Mouse (Mus musculus) intestine, postnatal 0 days (tissue): ENCODE data around the gene Pafah2. TPM values are rescaled to one million over a fixed set of nuclear protein-coding genes. Genes with fewer than 3 reads are reported as not detected.

Experiments
- ATAC-seq: fragments of 200-750 bp; cut with Nextera tagmentation; 2 replicates; pipeline ENCODE4 v1.8.0; 2017; ENCODE audit warnings: mild to moderate bottlenecking, moderate TSS enrichment, moderate library complexity
- H3K27ac ChIP-seq: fragments of 300-500 bp; sonication (generic); 2 replicates; pipeline ENCODE4 v1.5.1; 2014; ENCODE audit warnings: mild to moderate bottlenecking, low read depth, low read length, moderate library complexity
- H3K27me3 ChIP-seq: fragments of 300-500 bp; sonication (generic); replicated peaks from 2 replicates; pipeline ENCODE4 v1.6.1; 2014; ENCODE audit warnings: low read length, mixed read lengths; ENCODE audit not compliant: control insufficient read depth, insufficient read depth
- H3K36me3 ChIP-seq: fragments of 300-500 bp; sonication (generic); 2 replicates; pipeline ENCODE4 v1.6.1; 2014; ENCODE audit warnings: mild to moderate bottlenecking, moderate library complexity; ENCODE audit not compliant: control insufficient read depth, insufficient read depth
- H3K4me1 ChIP-seq: fragments of 300-500 bp; sonication (generic); replicated peaks from 2 replicates; pipeline ENCODE4 v1.6.1; 2014; ENCODE audit warnings: antibody characterized with exemption, low read length, mixed read lengths; ENCODE audit not compliant: control insufficient read depth, insufficient read depth
- H3K4me2 ChIP-seq: fragments of 300-500 bp; sonication (generic); replicated peaks from 2 replicates; pipeline ENCODE4 v1.6.1; 2014; ENCODE audit warnings: low read depth, mild to moderate bottlenecking, moderate library complexity
- H3K4me3 ChIP-seq: fragments of 300-500 bp; sonication (generic); 2 replicates; pipeline ENCODE4 v1.5.1; 2014; ENCODE audit warnings: low read depth, low read length
- H3K9ac ChIP-seq: fragments of 300-500 bp; sonication (generic); 2 replicates; pipeline ENCODE4 v1.6.1; 2014; ENCODE audit warnings: mild to moderate bottlenecking, low read depth, low read length
- H3K9me3 ChIP-seq: fragments of 300-500 bp; sonication (generic); 2 replicates; pipeline ENCODE4 v1.6.1; 2016; ENCODE audit warnings: mixed run types; ENCODE audit not compliant: control insufficient read depth
- CTCF ChIP-seq: sonication (generic); IDR thresholded peaks from 2 replicates; pipeline ENCODE4 v1.5.1; 2016; ENCODE audit warnings: low read depth, mild to moderate bottlenecking, control low read depth, antibody characterized with exemption, moderate library complexity
- WGBS: fragments of 180-500 bp; shearing (Covaris S2); extraction: QIAGEN DNeasy Blood & Tissue Kit; methylation state at CpG from one replicate; pipeline ENCODE4 v1.1.7; 2014; 5-methylcytosine and 5-hydroxymethylcytosine counted together
- polyA plus RNA-seq: library from polyadenylated mRNA; unstranded; fragments of >200 nt; fragmentation: Nextera tagmentation; extraction: Ambion mirVana; gene quantifications from 2 replicates; pipeline ENCODE4 v1.2.1, GENCODE M21; 2015

Gene Pafah2
- polyA plus RNA-seq, 1 experiment from 2014 or later: 39.8 TPM

DNA sequence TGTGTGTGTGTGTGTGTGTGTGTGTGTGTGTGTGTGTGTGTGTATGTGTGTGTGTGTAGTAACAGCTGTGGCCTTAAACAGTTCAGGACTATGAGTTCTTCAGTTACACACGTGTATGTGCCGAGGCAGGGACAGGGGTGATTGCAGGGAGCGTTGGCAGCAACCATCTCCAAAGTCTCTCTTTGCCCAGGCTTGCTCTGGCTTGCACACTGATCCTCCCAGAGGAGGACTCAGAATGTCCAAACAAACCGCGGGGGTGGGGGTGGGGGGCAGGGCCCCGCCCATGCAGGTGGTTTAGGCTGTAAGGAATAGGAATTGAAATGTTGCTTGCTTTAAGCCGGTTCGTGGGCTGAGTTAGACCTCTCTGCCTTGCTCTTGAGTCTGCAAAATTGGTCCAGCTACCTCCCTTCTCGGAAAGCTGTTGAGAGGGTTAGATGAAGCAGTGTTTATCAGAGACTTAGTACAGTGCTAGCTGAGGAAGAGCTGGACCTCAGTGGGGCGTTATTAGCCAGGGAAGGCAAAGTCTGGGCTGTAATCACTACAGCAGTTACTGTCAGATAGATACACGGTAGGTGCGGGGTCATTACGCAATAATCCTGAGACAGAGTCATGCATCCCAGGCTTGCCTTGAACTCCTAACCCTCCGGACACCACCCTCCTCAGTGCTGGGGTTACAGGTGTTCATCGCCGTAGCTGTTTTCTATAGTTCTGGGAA lies 5.9 kb downstream of the Pafah2 start:
- Histone ChIP-seq H3K4me1 (peaks cover 6% of the 10 kb centered on the region), H3K4me2 (peak overlapping the region; percentile 64), H3K27ac (peak overlapping the region; percentile 57), H3K9ac (0 out of 2 replicates have a peak overlapping the region, but pooled peaks have one; percentile 26), H3K36me3 (peaks cover 21% of the 10 kb centered on the region; the same call in 1 of the 2 replicates), H3K9me3 (no peaks in the 10 kb centered on the region), H3K27me3 (no peaks in the 10 kb centered on the region), H3K4me3 (peak overlapping the region; percentile 30)
- no peak for TF ChIP-seq CTCF
- peak; percentile 55; the same call in 1 of the 2 replicates for ATAC-seq
- 32% methylated on average over 16 of the region's 16 CpGs for WGBS

DNA sequence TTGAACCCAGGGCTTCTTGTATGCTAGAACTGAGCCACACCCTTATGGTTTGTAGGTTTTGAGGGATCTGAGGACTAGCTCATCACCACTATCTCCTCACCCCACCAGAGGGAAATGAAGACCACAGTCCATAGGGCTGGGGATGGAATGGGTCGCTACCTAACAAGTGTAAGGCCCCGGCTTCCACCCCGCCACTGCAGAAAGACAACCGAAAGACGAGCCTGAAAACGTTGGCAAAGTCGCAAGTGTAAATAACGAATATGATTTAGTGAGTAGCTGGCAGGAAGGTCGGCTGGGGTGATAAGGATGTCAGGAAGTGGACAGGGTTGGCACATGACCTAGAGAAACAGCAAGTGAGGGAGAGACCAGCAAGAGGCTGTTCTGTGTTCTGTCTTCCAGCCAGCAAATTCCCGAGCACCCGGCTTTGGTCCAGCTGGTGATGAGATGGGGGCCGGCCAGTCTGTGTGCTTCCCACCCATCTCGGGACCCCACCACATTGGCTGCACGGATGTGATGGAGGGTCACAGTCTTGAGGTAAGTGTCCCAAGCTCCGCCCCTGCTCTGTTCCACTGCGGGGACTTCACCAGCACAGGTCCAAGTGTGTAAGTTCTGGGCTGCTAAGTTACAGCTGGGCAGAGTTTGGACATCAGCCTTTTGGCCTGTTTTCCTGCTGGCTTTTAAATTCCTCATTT lies 6.6 kb downstream of the Pafah2 start:
- H3K4me1 ChIP-seq: peaks cover 6% of the 10 kb centered on the region
- TF ChIP-seq CTCF: no peak
- no peaks in the 10 kb centered on the region for H3K9me3 ChIP-seq
- no peak for ATAC-seq
- H3K27ac ChIP-seq: peak overlapping the region; percentile 30
- WGBS: 53% methylated on average over 16 of the region's 16 CpGs
- no peak overlapping the region for H3K9ac ChIP-seq
- no peak overlapping the region; the same call in 1 of the 2 replicates for H3K4me2 ChIP-seq
- H3K4me3 ChIP-seq: no peak overlapping the region
- H3K27me3 ChIP-seq: no peaks in the 10 kb centered on the region
- H3K36me3 ChIP-seq: peaks cover 26% of the 10 kb centered on the region; the same call in 1 of the 2 replicates

DNA sequence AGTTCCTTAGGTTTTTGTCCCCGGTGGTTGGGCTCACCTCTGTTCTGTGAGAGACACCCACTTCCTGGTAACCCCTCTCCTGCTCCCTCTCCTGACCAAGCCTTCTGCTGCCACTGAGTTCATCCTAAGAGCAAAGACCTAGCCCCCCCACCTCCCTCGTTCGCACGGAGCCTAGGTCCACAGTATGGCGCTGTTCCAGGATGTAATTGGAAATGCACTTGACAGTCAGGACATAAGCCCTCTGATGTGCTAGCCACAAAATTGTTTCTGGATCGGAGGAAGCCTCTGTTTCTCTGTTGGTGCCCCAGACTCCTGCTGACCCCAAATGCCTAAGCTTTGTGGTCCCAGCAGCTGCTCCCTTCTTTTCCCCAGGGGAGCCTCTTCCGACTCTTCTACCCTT lies 7.6 kb downstream of the Pafah2 start:
- TF ChIP-seq CTCF: peak; percentile 12; the same call in 1 of the 2 replicates
- WGBS: 70% methylated on average over 7 of the region's 7 CpGs

DNA sequence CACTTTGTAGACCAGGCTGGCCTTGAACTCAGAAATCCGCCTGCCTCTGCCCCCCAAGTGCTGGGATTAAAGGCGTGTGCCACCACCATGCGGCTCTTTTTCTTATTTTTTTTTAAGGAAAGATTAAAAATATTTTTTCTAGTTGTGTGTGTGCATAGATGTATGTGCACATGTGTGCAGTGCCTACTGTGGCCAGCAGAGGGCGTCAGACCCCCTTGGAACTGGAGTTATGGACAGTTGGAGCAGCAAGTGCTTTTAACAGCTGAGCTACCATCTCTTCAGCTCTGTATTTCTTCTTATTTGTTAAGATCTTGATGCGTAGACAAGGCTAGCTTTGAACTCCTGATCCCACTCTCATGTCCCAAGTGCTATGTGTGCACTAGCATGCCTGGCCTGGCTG lies 13.2 kb downstream of the Pafah2 start:
- Histone ChIP-seq H3K4me2 (no peak overlapping the region), H3K36me3 (peaks cover 61% of the 10 kb centered on the region), H3K9ac (no peak overlapping the region), H3K27ac (no peak overlapping the region), H3K4me3 (no peak overlapping the region), H3K4me1 (no peaks in the 10 kb centered on the region), H3K27me3 (no peaks in the 10 kb centered on the region), H3K9me3 (no peaks in the 10 kb centered on the region)
- no peak for ATAC-seq
- TF ChIP-seq CTCF: peak; percentile 60
- 75% methylated on average over 5 of the region's 5 CpGs for WGBS

More for the DNA sequence above, 7.6 kb downstream of the Pafah2 start:
- Histone ChIP-seq H3K36me3 (peaks cover 27% of the 10 kb centered on the region; the same call in 1 of the 2 replicates), H3K9me3 (no peaks in the 10 kb centered on the region), H3K27ac (no peak overlapping the region), H3K4me3 (no peak overlapping the region), H3K4me2 (no peak overlapping the region), H3K9ac (no peak overlapping the region), H3K4me1 (peaks cover 6% of the 10 kb centered on the region), H3K27me3 (no peaks in the 10 kb centered on the region)
- ATAC-seq: no peak

DNA sequence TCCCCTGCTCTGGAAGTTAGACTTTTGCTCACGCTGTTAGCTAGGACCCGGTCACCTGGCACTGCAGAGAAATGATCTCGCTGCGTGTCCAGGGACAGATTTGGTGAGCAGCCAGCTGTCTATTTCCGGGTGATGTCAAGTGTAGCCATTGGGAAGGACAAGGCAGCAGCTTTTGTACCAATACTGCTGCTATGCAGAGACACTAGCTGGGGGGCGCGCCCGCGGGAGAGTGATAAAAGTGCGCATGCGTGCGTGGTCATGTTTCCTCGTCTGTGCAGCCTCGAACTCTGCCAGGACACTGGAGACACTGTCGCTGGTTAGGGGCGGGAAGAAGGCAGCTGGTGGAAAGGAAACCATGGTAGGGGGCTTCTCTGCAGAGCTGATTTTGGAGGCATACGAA lies 20.1 kb downstream of the Pafah2 start:
- no peaks in the 10 kb centered on the region for H3K4me1 ChIP-seq
- H3K4me2 ChIP-seq: no peak overlapping the region
- no peaks in the 10 kb centered on the region for H3K9me3 ChIP-seq
- H3K27ac ChIP-seq: no peak overlapping the region
- H3K36me3 ChIP-seq: peaks cover 75% of the 10 kb centered on the region
- H3K4me3 ChIP-seq: no peak overlapping the region
- no peak for ATAC-seq
- 80% methylated on average over 17 of the region's 17 CpGs for WGBS
- no peak overlapping the region for H3K9ac ChIP-seq
- no peaks in the 10 kb centered on the region for H3K27me3 ChIP-seq
- TF ChIP-seq CTCF: no peak

DNA sequence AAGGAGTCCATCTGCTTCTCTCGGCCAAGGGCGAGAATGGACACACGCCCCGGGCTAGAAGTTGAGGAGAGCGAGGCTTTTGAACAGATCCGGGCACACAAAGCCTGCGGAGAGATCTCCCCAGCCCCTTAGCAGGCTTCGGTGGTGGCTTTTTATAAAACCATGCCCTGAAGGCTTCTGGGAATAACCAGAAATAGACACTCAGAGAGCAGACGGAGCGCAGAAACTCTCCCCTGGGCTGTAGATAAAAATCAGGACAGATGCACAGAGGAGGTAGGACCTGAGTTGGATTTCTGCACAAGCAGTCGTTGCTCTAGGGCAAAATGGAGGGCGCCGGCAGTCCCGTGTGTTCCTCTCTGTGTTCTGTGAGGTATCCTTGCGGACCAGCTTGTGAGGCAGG lies 20.5 kb downstream of the Pafah2 start:
- peaks cover 75% of the 10 kb centered on the region for H3K36me3 ChIP-seq
- no peak overlapping the region for H3K27ac ChIP-seq
- 79% methylated on average over 15 of the region's 15 CpGs for WGBS
- no peak for TF ChIP-seq CTCF
- no peaks in the 10 kb centered on the region for H3K4me1 ChIP-seq
- H3K4me3 ChIP-seq: no peak overlapping the region
- ATAC-seq: no peak
- no peaks in the 10 kb centered on the region for H3K27me3 ChIP-seq
- no peak overlapping the region for H3K4me2 ChIP-seq
- H3K9me3 ChIP-seq: no peaks in the 10 kb centered on the region
- H3K9ac ChIP-seq: no peak overlapping the region
